Mouse (Mus musculus): ENCODE measurements around the gene Ppm1l.

The Ppm1l gene

GRCm38 (mm10) chr3:69316391-69317195 lies at the start of gene Ppm1l:
Gene Ppm1l, plus strand, starts transcription at chr3:69316861.
- peak; percentile 91 for DNase-seq (ENCODE audit: low read depth, low spot score)

GRCm38 (mm10) chr3:69271812-69272211 lies 44.8 kb upstream of the Ppm1l start:
- DNase-seq (ENCODE audit: low read depth, low spot score): no peak

DNA sequence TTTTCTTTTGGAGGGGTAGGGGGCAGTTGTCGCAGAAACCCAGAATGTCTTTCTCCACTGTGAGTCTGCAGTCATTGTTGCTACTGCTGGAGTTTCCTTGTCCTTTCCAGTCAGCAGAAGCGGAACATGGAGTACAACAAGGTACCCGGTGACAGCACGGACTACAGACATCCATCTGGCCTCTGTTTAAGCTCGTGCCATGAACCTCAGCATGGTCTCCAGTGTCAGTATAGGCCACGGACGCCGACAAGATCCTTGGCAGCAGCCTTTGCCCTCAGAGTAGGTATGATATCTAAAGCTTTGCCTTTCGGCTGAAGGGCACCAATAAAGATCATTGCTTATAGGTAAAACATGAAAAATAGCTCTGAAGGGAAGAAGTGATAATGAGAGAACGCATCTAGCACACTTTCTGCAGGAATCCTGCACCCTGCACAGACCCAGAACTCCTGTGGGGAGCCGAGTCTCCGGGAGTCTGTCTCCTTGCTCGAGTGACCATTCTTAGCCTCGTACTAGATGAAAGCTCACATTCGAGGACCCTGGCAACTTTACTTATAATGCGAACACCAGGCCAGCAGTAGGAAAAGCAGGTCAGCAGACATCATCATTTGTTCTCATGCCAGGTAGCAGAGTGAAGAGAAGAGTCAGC lies 42.5 kb upstream of the Ppm1l start:
- no peak for DNase-seq (ENCODE audit: low read depth, low spot score)

- DNase-seq (ENCODE audit: low read depth, low spot score): no peak
Measured at GRCm38 (mm10) chr3:69274664-69275312, 41.9 kb upstream of the Ppm1l start.

- DNase-seq (ENCODE audit: low read depth, low spot score): no peak
Measured at GRCm38 (mm10) chr3:69278648-69279047, 38.0 kb upstream of the Ppm1l start.

GRCm38 (mm10) chr3:69282406-69282805 lies 34.3 kb upstream of the Ppm1l start:
- DNase-seq (ENCODE audit: low read depth, low spot score): no peak

- DNase-seq (ENCODE audit: low read depth, low spot score): no peak
Measured at GRCm38 (mm10) chr3:69283085-69283847, 33.4 kb upstream of the Ppm1l start.

GRCm38 (mm10) chr3:69289833-69290232 lies 26.8 kb upstream of the Ppm1l start:
- no peak for DNase-seq (ENCODE audit: low read depth, low spot score)

- no peak for DNase-seq (ENCODE audit: low read depth, low spot score)
Measured at GRCm38 (mm10) chr3:69290294-69290693, 26.4 kb upstream of the Ppm1l start.

DNA sequence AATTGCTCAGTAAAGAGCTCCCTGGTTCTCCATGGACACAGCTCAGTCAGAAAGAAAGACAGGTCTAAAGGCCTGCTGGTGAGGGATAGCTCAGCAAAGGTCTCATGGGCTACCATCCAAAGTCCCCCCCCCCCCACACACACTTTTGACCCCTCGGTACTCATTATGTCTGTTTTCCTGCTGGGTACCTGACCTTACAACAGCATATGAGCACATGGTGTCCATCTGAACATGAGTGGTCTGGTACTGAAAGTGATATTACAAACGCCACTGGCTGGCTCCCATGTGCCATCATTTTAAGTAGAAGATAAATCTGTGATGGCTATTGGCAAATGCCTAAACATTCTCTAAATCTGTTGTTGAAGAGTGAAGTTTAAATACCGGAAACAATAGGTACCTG lies 25.8 kb upstream of the Ppm1l start:
- no peak for DNase-seq (ENCODE audit: low read depth, low spot score)

DNA sequence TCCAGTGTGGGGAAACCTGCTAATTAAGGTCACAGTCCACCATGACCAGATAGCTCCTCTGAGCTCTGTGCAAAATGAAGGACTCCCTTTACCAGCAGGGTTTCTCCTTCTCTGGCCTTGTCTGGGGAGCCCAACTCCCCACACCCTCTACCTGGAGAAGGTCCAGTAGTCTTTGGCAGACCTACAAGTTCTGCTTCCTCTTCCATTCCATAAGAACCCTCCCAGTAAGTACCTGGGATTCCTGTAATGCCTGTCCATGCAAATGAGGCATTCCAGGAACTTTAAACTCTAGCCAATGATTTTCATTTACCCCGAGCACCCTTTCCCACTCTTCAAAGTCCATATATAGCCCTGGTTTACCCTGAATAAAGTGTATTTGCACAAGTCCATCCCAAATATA lies 24.0 kb upstream of the Ppm1l start:
- DNase-seq (ENCODE audit: low read depth, low spot score): no peak

DNA sequence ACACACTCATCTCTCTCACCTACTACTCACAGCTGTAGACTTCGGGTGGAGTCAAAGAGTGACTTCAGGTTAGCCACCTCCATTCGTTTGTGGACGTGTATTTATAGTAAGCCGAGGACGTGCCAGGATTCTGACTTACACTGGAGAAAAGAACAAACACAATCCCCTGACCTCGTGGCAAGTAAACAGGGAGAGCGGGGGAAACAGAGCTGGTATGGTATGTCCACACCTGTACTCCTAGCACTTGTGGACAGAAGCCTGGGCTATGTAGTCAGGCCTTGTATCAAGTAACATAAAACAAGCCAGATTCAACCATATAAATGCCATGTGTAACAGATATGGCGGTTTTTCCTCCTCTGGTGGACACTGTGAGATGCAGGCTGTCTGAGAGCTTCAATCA lies 20.4 kb upstream of the Ppm1l start:
- DNase-seq (ENCODE audit: low read depth, low spot score): no peak

GRCm38 (mm10) chr3:69300121-69300520 lies 16.5 kb upstream of the Ppm1l start:
- DNase-seq (ENCODE audit: low read depth, low spot score): no peak

GRCm38 (mm10) chr3:69315810-69316390 lies 761 bp upstream of the Ppm1l start:
- DNase-seq (ENCODE audit: low read depth, low spot score): no peak

DNA sequence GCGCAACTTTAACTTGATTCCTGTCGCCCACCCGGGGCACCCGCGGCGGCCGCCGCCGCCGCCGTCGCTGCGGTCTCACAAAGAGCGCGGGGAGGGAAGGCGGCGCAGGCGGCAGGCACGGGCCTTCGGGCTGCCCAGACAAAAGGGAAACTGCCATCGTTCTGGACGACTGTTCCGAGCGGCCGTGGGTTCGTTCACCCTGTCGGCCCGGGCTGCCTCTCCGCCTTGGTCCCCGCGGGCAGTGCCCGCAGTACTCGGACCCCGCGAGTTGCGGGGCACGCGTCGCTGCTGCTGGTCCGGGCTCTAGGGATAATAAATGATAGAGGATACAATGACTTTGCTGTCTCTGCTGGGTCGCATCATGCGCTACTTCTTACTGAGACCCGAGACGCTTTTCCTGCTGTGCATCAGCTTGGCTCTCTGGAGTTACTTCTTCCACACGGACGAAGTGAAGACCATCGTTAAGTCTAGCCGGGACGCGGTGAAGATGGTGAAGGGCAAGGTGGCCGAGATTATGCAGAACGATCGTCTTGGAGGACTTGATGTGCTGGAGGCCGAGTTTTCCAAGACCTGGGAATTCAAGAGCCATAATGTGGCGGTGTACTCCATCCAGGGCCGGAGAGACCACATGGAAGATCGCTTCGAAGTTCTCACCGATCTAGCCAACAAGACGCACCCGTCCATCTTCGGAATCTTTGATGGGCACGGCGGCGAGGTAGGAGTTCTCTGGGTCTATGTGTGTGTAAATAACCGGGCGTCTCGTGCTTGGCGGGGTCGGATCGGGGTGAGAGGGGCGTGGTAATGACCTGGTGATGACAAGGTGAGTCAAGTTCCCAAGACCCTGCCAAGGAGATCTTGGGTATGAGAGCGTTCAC lies 827 bp downstream of the Ppm1l start:
- DNase-seq (ENCODE audit: low read depth, low spot score): peak; percentile 28

GRCm38 (mm10) chr3:69318131-69318951 lies 1.7 kb downstream of the Ppm1l start:
- DNase-seq (ENCODE audit: low read depth, low spot score): no peak

GRCm38 (mm10) chr3:69319061-69319720 lies 2.5 kb downstream of the Ppm1l start:
- no peak for DNase-seq (ENCODE audit: low read depth, low spot score)

DNA sequence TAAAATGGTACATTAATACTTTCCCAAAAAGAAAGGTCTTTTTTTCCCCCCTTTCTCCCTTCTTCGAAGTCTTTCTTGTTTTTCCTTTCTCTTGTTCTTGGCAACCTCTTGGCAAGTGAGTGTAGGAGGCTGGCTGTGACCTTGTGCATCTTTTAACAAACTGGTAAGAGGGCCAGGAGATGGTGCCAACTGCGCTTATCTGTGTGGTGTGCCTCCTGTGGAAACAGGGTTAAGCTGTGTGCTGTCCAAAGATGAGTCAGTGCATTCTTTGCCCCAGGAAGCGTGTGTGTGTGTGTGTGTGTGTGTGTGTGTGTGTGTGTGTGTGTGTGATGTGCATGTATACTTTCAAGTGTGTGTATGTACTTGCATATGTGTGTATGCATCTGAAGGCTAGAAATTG lies 7.3 kb downstream of the Ppm1l start:
- DNase-seq (ENCODE audit: low read depth, low spot score): no peak

DNA sequence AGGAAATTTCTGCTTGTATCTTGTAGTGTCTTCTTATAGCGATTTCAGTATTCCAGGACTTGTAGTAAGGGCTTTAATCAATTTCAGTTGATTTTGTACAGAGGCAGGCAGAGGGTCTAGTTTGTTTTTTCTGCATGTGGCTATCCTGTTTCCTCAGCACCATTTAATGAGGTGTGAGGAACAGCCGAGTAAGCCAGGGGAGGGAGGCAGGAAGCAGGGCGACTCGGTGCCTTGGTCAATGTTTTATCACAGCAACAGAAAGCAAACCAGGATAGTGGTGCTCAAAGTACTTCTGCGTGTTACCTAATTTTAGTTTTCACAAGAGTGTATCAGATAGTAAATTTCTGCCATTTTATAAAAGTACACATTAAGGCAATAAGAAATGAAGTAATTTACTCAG lies 13.2 kb downstream of the Ppm1l start:
- DNase-seq (ENCODE audit: low read depth, low spot score): no peak

Data from brain, embryonic 18.5 days (tissue).